Mouse (Mus musculus): ENCODE results near the gene Cry1. TPM values are rescaled to one million over a fixed set of nuclear protein-coding genes. Genes with fewer than 3 reads are reported as not detected.
A peak's percentile ranks its signal among the peaks of the same experiment; 100 is the strongest.

Gene Cry1
- 6.0 and 6.1 TPM in 2 replicates for polyA plus RNA-seq (2012; rRNA removed)

DNA sequence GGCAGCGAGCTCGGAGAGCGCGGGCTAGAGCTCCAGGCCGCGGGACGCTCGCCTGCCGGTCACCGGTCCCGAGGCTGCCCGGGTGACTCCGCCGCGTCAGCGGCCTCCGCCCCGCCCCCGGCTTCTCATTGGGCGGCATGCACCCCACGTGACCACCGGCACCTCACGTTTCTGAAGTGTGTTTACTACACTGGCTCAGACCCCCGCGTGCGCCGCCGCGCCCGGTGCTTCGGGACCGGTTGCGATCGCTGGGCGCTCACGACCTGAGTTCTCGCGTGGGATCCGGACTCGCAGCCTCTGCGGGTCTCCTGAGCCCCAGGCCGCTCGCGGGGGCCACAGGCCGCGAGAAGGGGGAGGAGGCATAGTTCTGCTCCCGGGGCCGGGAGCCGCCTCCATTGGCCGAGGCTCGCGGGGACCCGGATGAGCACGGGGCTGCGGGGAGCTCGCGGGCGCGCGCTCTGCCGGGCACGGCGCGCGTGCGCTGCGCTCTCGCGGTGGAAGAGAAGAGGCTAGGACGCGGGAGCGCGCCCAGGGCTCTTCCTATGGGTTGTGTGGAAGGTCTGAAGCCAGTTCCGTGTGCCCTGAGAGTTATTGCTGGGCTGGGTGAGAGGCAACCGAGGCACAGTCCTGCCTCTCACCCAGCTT, at the start of gene Cry1:
TSS of gene Cry1 (minus strand) at position 101 of the 645 bp plus-strand sequence.
- no peak for DNase-seq (ENCODE audit: low read depth)

DNA sequence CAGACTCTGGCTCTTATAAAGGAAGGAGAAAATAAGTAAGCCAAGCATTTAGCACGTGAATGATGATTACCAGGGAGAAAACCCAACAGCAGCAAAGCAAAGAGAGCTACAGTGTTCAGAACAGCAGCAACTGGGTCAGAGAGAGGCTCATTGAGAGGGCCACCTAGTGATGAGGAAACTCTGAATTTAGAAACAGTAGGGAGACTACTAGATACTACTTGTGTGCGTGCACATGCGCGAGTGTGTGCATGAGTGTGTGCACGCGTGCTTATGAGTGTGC, 36.8 kb upstream of the Cry1 start:
- no peak for DNase-seq (ENCODE audit: low read depth)

DNA sequence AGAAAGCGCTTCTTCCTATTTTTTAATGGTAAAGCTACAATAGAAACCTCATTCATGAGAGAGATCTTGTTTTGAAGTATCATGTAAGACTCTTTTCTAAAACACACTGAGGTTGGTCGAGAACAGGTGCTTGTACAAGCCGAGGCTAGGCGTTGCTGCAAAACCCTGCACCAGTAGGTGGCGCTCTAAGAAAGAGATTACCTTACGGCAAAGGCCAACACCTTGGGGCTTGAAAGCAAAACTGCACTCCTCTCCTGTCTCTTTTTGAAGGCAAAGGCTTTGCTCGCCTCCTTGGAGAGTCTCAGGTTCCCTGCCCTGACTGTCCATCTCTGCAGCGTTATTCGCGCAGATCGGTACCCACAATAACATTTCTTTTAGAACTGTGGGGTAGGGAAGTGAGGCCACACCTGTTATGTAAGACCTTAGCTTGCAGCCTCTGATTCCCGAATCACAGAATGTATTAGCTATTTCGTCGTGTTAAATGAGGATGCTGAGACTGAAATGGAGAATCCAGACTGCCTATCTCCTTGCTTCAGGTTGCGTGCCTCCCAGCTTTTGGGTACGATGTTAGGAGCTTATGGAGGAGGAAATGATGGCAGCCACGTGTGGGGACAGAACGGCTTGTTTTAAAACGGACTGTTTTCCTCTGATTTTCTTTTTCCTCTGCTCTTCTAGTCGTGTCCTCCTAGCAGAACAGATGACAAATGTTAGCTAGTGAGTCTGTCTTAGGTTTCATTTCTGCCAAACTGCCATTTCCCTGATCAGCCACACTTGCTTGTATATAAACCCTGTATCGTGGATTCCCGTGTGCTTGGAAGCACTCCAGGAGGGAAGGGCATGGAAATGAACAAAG, 36.3 kb upstream of the Cry1 start:
- DNase-seq (ENCODE audit: low read depth), result peak; percentile 14

DNA sequence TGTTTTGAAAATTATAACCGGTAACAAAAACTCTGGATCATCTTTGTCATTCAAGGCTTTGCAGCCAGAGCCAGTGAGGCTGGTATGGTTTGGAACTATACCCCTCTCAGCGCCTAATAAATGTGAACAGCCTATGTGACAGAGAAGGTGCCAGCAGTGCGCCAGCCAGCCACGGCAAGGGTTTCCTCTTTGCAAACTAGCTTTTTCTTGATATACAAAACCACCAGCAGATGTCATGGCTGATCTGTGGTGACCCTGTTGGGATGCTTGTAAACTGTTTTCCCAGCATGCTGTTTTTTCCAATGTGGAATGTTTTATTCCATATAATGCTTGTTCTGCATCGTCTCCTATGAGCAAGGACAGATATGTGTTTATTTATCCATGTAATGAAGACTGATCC, 30.0 kb upstream of the Cry1 start:
- DNase-seq (ENCODE audit: low read depth), result no peak

DNA sequence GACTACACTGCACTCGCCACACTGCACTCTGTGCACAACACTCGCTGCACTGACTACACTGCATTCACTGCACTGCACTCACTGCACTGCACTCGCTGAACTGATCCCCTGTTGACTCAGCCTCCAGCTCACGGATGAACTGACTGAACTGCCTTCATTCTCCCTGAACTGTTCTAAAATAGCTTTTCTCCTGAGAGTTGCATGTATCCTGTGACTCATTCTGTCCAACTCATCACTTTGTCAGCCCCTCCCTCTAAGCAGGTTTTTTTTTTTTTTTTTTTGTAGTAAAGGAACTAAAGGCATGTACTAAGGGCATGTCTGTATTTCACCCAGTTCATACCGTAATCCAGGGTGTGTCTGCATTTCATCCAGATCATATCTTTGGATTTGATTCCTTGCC, 26.8 kb upstream of the Cry1 start:
- DNase-seq (ENCODE audit: low read depth), result no peak

DNA sequence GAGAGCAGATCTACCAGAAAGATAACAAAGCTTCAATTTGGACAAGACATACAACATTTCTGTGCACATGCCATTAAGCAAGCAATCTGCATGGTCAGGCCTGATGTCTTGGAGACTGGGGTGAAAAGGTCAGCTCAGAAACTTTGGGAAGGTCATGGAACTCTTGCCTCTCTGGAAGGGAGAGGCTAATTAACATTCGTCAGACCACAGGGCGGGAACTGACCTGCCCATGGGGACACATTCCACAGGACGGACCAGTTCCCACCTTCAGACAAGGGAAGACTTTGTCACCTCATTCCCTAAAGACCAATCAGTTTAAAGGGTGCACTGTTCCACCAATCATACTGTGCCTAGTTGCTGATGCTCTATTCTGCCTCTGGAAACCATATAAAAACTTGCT, 25.3 kb upstream of the Cry1 start:
- DNase-seq (ENCODE audit: low read depth), result no peak

DNA sequence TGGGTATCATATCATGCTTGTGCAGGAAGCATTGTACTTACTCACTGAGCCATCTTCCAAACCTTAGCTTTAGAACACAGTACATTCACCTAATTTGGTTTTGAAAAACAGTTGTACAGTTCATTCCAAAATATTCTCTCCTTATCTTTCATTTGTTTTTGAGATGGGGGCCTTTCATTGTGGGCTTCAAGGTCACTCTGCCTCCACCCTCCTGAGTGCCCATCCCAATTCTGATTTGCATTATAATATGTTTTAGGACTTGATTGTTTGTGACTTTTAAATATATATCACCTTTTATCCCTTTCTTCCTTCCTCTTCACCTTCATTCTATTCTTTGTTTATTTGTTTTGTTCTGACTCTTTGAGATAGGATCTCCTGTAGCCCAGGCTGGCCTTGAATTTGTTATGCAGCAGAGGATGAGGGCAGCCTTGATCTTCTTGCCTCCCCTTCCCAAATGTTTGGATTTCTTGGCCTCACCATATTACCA, 24.3 kb upstream of the Cry1 start:
- no peak for DNase-seq (ENCODE audit: low read depth)

DNA sequence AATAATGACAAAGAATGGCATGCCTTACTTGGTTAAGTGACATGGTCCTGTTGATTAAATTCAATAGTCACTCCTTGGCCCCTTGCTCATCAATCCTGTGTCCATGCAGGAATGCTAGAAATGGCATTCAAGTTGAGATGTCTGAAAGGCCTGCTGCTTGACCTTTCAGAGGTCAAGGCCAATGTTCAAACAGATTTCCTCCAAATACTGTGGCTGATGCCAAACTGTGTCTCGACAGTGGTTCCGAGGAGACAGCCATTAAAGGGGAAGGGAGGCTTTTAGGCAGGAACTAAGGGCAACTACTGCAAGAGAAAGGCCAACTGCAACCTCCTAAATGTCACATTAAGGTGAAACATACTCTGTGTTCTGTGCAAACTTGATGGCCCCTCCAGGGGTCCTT, 20.5 kb upstream of the Cry1 start:
- DNase-seq (ENCODE audit: low read depth), result no peak

DNA sequence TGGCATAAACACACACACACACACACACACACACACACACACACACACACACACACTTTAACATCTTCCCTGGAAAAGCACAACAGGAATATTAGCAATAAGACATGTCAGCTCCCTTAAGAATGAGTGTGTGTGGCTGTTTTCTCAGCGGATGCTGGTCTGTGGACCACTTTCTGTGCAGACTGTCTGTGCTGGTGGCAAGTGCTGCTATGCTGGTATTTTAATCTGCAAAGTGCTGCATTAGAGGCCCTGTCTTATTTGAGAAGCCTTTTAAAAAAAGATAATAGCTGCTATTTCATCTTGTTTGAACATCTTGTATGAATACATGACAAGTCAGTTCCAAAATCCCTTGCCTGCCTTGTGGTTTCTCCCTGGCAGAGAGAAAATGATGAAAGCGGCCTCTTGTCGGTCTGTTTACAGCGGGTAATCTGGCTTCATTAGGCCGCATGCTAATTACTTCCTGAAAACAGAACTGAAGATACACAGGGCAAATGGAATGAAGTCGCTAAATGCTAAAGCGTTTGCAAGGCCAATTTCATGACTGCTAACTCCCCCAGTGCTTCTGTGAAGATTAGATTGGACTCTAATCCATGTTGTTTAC, 19.5 kb upstream of the Cry1 start:
- DNase-seq (ENCODE audit: low read depth), result no peak

DNA sequence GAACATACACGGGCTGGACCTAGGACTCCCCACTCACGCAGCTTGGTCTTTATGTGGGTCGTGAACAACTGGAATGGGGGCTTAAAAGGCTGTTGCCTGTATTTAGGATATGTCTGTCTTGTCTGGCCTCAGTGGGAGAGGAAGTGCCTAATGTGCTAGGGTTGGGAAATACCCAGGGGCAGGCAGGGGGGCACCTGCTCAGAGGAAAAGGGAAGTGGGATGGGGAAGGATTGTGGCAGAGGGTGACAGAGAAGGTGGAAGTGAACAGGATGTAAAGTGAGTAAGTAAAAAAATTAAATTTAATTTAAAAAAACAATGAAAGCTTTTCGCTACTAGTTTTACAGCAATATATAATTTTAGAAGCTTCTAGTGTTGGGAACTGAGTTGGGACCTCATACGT, 9.7 kb upstream of the Cry1 start:
- no peak for DNase-seq (ENCODE audit: low read depth)

DNA sequence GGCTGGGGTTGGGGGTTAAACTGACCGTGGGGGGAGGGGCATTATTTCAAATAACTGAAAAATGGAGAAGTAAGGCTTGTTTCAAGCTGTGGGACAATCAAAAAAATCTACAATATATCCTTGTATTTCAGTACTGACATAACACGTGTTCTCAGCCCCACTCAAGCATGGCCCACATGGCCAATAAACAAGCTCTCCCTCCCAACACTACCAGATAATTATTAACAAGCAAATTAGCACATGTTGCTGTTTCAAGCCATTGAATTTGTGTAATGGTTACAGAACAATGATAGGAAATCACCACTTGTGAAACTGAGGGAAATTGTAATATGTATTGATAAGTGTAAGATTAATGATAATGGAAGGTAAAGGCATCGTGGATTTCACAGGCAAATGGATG, 8.5 kb upstream of the Cry1 start:
- no peak for DNase-seq (ENCODE audit: low read depth)

DNA sequence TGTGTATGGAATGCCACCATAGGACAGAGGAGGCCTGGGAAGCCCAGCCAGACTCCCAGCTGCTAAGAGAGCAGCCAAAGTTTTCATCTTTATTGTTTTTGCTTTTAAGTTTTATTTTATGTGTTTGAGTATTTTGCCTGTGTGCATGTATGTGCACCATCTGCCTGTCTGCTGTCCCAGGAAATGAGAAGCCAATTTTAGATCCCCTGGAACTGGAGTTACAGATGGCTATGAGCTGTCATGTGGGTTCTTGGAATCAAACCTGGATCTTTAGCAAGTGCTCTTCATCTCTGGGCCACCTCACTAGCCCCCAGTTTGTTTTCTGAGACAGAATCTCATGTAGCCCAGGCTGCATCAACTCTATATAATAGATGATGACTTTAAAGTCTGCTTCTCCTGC, 5.8 kb upstream of the Cry1 start:
- DNase-seq (ENCODE audit: low read depth), result no peak

DNA sequence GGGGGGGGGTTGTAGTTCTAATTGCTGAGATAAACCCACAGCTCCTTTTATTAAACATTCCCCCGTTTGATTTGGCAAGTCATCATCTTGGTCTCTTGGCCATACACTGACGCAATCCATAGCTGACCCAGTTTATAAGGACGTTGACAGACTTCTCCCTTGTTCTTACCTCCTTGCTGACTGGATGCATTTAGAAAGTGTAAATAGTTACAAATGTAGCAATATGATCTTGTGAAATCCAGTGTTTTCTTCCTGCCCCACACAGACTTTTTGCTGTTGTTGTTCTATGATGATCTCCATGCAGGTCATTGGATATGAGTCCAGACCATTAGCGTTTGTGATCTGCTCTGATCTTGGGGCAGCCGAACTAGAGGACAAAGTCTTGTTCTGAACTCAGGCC, 5.1 kb upstream of the Cry1 start:
- DNase-seq (ENCODE audit: low read depth), result no peak

DNA sequence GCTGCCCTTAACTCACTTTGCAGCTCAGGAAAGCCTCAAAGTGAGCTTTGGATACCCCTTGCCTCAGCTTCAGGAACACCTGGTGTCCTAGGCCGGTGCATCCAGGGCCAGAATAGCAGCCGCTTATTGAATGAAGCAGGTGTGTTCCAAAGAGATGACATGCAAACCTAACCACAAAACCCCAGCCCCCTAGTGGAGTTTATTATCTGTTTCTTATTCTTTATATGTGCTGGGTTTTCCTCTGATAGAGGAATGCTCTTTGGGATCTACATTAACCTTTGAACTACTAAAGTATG, 1.6 kb upstream of the Cry1 start:
- DNase-seq (ENCODE audit: low read depth), result no peak

DNA sequence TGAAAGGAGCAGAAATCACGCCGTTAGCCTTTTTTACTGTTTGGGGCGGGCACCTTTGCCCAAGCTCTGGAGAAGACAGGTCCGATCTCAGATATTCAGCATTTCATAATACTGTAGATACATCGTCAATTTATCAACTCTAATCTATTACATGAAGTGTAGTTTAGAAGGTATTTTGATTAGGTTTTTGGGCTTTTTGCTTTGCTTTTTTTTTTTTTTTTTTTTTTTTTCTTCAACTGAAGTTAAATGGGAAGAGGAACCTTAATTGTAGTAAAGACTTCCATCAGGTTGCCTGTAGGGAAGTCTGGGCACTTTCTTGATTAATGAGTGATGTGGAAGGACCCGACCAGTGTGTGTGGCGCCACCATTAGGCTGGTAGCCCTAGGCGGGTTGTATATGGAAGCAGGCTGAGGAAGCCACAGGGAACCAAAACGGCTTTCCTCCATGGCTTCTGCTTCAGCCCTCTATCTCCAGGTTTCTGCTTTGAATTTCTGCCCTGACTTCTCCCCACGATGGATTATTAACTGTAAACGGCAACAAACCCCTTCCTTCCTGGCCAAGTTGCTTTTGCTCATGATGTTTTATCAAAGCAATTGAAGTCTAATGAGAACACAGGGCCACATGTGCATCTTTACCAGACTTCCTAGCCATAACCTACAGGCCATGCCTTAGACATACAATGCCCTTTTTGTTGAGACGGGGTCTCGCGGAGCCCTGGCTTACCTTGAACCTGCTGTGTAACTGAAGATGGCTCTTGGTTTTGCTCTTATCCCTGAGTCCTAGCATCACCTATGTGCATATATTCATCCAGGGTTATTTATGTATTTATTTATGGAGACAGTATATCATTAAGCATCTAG, 1.0 kb upstream of the Cry1 start:
- no peak for DNase-seq (ENCODE audit: low read depth)

DNA sequence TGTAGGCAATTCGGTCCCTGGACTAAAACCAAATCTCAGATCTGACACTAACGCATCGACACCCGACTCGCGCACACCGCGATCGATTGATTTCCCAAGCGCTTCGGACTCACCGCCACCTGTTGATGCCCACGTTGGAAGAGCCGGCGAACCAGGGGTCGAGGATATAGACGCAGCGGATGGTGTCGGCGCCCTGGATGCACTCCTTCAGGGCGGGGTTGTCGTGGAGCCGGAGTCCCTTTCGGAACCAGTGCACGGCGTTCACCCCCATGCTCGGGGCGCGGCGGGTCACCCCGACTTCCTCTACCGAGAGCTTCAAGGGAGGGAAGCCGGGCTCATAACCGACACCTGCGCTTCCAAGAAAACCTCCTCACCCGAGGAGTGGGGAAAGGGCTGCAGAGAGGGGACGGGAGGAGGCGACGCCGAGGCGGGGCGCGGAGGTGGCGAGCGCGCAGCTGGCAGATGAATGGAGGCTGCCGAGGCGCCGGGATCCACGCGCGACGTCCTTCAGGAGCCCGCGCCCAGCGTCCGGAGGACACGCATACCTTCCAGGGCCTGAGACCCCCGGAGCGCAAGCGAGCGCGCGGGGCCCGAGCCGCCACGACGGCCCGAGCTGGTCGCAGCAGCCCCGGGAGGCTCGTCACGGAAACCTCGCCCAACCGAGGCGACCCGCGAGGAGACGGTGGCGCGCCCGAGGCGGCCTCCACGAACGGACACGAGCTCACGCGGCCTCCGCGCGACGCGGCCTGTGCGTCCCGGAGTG, 482 bp downstream of the Cry1 start:
- no peak for DNase-seq (ENCODE audit: low read depth)

DNA sequence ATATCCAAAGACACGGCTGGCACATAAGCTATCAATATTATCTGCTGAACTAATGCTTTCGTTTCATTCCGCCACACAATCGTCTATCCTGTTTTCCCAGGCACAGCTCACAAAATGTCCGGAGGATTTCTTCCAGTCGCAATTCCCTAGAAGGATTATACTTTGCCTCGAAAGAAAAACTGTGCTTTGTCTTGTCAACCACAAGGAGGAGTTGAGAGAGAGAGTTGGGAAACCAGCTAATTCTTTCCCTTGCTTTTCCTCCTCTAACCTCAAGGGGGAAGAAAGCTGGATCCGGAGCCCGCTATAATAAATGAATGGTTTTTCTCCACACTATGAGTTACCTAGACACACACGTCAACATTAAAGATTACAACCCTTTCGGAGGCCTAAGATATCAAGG, 1.2 kb downstream of the Cry1 start:
- no peak for DNase-seq (ENCODE audit: low read depth)

DNA sequence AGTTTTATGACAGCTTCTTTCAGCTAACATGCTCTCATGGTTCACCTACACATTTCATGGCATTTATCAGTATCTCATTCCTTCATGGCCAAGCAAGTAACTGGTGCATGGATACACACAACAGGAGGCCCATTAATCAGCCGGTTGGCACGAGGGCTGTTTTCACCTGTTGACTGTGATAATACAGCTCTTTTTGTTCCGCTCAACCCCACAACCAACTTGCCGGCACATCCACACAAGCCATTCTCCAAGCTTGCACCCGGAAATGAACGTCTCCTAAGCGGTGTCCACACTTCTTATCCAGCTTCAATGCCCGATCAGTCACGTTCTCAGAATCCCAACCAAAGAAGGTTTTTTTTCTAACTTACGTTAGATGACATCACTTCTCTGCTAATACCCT, 2.1 kb downstream of the Cry1 start:
- DNase-seq (ENCODE audit: low read depth), result no peak

DNA sequence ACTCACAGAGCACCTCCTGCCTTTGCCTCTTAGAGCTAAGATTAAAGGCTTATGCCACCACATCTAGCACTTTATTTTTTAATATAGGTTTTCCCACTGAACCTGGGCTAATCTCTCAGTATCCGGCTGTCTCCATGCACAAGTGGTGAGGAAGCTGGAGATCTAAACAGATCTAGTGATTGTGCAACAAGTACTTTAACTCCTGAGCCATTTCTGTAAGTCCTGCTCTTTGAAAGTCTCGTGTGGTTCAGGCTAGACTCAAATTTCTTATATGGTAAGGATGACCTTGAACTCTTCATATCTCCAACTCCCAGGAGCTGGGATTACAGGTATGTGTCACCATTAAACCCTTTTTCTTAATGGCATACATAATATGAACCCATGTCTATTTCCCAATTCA, 8.2 kb downstream of the Cry1 start:
- DNase-seq (ENCODE audit: low read depth), result no peak

DNA sequence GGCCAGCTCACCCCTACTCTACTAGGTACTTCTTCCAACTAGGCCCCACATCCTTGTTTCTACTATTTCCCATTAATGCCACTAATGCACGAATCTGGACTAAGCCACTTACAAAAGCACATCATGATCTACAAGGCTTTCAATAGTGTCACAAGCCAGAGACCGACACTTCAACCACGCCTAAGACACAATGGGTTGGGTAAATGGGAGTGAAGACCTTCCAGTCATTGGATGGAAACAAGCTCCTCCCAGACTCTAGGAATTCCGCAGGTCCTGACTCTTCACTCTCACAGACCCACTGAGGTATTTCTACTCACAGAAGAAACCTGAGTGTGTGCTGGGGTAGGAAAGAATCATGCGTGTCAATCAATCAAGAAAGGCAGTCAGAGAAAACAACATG, 19.6 kb downstream of the Cry1 start:
- DNase-seq (ENCODE audit: low read depth), result no peak

DNA sequence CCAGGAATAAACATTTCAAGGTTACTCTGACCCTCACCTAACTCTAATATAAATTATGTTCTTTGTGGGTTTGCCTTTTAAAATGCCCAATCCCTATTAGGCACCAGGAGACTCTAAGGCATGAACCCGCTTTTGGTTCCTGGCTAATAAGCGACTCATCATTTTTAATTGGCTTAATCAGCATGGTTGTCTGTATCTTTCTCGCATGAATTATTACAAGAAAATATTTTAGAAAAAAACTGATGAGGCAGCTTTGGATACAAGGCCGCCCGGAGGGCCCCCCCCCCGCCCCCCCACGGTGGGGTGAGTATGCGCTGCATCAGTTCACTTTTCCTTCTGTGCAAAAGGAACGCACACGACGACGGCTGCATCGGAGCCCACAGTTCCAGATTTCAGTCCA, 20.1 kb downstream of the Cry1 start:
- no peak for DNase-seq (ENCODE audit: low read depth)
